Mouse (Mus musculus): ENCODE results near the gene Prkch.

- TF ChIP-seq CTCF (IDR thresholded peaks at IDR 0.05; ENCODE audit: low read depth) (no peak), EP300 (IDR thresholded peaks at IDR 0.05; ENCODE audit: low read depth) (no peak)
Observed at GRCm38 (mm10) chr12:73675212-73675611, 90.6 kb downstream of the Prkch start.
